Mouse (Mus musculus): ENCODE results near the gene Ccdc157.

DNA sequence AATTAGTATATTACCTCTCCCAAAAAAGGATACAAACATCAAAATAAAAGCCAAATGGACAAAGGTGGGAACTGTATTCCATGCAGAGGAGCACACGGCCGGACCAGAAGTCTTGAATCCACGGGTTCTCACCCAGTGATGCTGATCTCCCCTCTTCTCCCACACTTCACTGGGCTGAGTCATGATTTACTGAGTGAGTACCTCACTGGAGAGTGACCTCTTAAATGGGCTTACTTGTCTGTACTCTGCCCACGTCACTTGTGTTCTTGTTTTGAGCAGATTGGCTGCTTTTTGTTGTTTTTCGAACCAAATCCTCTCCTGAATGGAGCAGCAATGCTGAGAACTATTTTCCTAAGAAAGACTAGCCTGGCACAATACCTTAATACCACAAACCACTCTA lies 55.1 kb downstream of the Ccdc157 start:
- TF ChIP-seq POLR2A (IDR thresholded peaks at IDR 0.05; ENCODE audit: low read depth, low read length) (no peak), CTCF (conservative IDR thresholded peaks at IDR 0.05; ENCODE audit: insufficient read depth, insufficient read length, low read depth, low read length) (no peak)

All from kidney, adult 2 months (tissue).